Mouse (Mus musculus): ENCODE results near the gene Dclk1. TPM values are rescaled to one million over a fixed set of nuclear protein-coding genes. Genes with fewer than 3 reads are reported as not detected.

Dclk1 gene
- polyA plus RNA-seq, 1 experiment = 70.4 TPM

DNA sequence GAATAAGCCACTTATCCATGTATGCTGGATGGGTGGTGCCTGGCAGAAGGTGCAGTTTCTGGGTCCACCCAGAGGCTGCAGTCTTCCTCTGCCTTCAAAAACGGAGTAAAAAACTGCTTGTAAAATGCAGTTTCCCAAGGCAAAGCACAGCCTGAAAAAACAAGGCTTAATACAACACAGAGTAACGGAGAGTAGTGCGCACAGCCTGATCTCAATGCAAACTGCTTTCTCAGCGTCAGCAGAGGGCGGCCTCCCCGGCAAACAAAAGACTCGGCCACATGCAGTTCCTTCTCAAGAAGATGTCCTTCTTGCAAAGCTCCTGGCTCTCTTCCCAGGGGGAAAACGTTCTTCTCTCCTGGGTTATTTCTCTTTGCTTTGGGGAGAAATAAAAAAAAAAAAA, 300.1 kb downstream of the Dclk1 start:
- Histone ChIP-seq H3K79me2 (ENCODE audit: control insufficient read depth, insufficient read depth) (no peaks in the 10 kb centered on the region), H3K27me3 (ENCODE audit: control insufficient read depth, insufficient read depth, insufficient read length) (no peaks in the 10 kb centered on the region), H3ac (ENCODE audit: control insufficient read depth, insufficient read length) (no peak overlapping the region), H3K4me2 (ENCODE audit: low read depth) (no peak overlapping the region), H3K4me3 (no peak overlapping the region), H3K36me3 (ENCODE audit: control insufficient read depth, insufficient read depth) (no peaks in the 10 kb centered on the region)
- no peak for TF ChIP-seq REST (IDR thresholded peaks at IDR 0.05; ENCODE audit: insufficient read depth, insufficient read length)
- TF ChIP-seq POLR2AphosphoS2 (IDR thresholded peaks at IDR 0.05; ENCODE audit: insufficient read length, low read depth) = no peak
- TF ChIP-seq E2F4 (IDR thresholded peaks at IDR 0.05; ENCODE audit: insufficient read depth) = no peak
- no peak for TF ChIP-seq TCF12 (IDR thresholded peaks at IDR 0.05; ENCODE audit: insufficient read depth, poor library complexity, severe bottlenecking)
- no peak for TF ChIP-seq POLR2A (IDR thresholded peaks at IDR 0.05; ENCODE audit: insufficient read length, low read depth)
- no peak for TF ChIP-seq SRF (IDR thresholded peaks at IDR 0.05; ENCODE audit: control insufficient read depth, insufficient read length, low read depth)
- TF ChIP-seq MAX (IDR thresholded peaks at IDR 0.05; ENCODE audit: low read depth) = no peak
- TF ChIP-seq MYOD1 (IDR thresholded peaks at IDR 0.05; ENCODE audit: control insufficient read depth in 1 of 3, insufficient read length in 2 of 3, low read depth in 2 of 3) = no peak
- TF ChIP-seq USF1 (IDR thresholded peaks at IDR 0.05; ENCODE audit: low read depth) = no peak
- no peak for TF ChIP-seq MYOG (IDR thresholded peaks at IDR 0.05; ENCODE audit: control insufficient read depth in 1 of 3, insufficient read depth in 1 of 3, insufficient read length in 2 of 3, low read depth in 2 of 3)
- TF ChIP-seq TCF3 (IDR thresholded peaks at IDR 0.05; ENCODE audit: insufficient read length, low read depth) = no peak
- TF ChIP-seq CEBPB (IDR thresholded peaks at IDR 0.05; ENCODE audit: insufficient read depth, poor library complexity, severe bottlenecking) = no peak

DNA sequence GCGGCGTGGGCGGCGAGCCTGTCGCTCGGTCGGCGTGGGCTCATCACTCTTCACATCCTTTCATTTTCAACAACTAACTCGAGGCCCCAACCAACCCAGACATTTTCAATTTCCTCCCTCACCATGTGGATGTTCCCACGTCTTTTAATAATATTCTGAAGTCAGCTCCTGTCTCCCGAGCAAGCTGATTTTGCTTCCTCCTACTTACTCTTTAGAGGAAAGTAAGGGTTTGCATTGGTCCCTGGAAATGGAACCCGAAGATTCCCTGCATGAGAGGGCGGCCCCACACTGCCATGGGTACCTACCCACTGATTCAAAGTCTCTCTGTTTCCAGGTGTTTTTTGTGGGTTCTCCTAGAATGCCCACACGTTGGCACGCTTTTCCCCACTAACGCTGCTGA, 300.8 kb downstream of the Dclk1 start:
- Histone ChIP-seq H3K36me3 (ENCODE audit: control insufficient read depth, insufficient read depth) (no peaks in the 10 kb centered on the region), H3K4me3 (no peak overlapping the region), H3K4me2 (ENCODE audit: low read depth) (no peak overlapping the region), H3K27me3 (ENCODE audit: control insufficient read depth, insufficient read depth, insufficient read length) (no peaks in the 10 kb centered on the region), H3K79me2 (ENCODE audit: control insufficient read depth, insufficient read depth) (no peaks in the 10 kb centered on the region), H3ac (ENCODE audit: control insufficient read depth, insufficient read length) (no peak overlapping the region)
- no peak for TF ChIP-seq USF1 (IDR thresholded peaks at IDR 0.05; ENCODE audit: low read depth)
- TF ChIP-seq CEBPB (IDR thresholded peaks at IDR 0.05; ENCODE audit: insufficient read depth, poor library complexity, severe bottlenecking) = no peak
- no peak for TF ChIP-seq POLR2A (IDR thresholded peaks at IDR 0.05; ENCODE audit: insufficient read length, low read depth)
- TF ChIP-seq TCF3 (IDR thresholded peaks at IDR 0.05; ENCODE audit: insufficient read length, low read depth) = no peak
- TF ChIP-seq MAX (IDR thresholded peaks at IDR 0.05; ENCODE audit: low read depth) = no peak
- TF ChIP-seq MYOD1 (IDR thresholded peaks at IDR 0.05; ENCODE audit: control insufficient read depth in 1 of 3, insufficient read length in 2 of 3, low read depth in 2 of 3) = no peak
- TF ChIP-seq POLR2AphosphoS2 (IDR thresholded peaks at IDR 0.05; ENCODE audit: insufficient read length, low read depth) = no peak
- TF ChIP-seq E2F4 (IDR thresholded peaks at IDR 0.05; ENCODE audit: insufficient read depth) = no peak
- no peak for TF ChIP-seq REST (IDR thresholded peaks at IDR 0.05; ENCODE audit: insufficient read depth, insufficient read length)
- no peak for TF ChIP-seq MYOG (IDR thresholded peaks at IDR 0.05; ENCODE audit: control insufficient read depth in 1 of 3, insufficient read depth in 1 of 3, insufficient read length in 2 of 3, low read depth in 2 of 3)
- TF ChIP-seq TCF12 (IDR thresholded peaks at IDR 0.05; ENCODE audit: insufficient read depth, poor library complexity, severe bottlenecking) = no peak
- no peak for TF ChIP-seq SRF (IDR thresholded peaks at IDR 0.05; ENCODE audit: control insufficient read depth, insufficient read length, low read depth)

DNA sequence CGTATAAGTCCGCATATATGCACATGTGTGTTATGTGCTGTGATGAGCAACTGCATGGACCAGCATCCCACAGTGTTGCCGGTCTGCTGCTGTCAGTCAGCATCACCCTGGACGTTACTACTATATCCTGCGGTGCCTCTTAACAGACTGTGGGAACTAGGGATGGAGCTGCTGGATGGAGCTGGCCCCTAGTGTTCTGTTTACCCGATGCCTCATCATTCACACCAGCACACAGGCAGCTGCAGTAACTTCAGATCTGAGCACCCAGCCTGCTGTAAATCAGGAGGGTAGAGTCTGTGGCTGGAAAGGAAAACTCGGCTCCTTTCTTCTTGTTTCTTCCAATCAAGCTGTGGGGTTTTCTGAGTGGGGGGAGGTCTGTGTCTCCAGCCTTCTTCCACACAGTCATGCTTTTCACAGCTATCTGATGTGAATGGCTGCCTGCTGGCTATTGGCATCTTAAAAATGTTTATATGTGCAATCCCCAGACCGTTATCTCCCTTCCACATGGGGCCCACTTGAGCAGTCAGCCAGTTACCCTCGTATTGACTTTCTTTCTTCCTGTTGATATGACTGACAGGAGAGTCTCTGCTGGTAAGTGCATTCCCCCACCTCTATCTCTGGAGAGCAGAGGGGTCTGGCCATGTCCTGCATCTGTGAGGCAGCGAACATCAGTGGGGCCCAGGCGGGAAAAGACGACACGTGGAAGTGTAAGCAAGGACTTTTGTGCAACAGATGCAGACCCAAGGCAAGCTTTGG, 301.9 kb downstream of the Dclk1 start:
- no peaks in the 10 kb centered on the region for H3K79me2 ChIP-seq (ENCODE audit: control insufficient read depth, insufficient read depth)
- H3K4me3 ChIP-seq = no peak overlapping the region
- H3K36me3 ChIP-seq (ENCODE audit: control insufficient read depth, insufficient read depth) = no peaks in the 10 kb centered on the region
- H3ac ChIP-seq (ENCODE audit: control insufficient read depth, insufficient read length) = no peak overlapping the region
- TF ChIP-seq REST (IDR thresholded peaks at IDR 0.05; ENCODE audit: insufficient read depth, insufficient read length) (no peak), TCF3 (IDR thresholded peaks at IDR 0.05; ENCODE audit: insufficient read length, low read depth) (no peak), SRF (IDR thresholded peaks at IDR 0.05; ENCODE audit: control insufficient read depth, insufficient read length, low read depth) (no peak), TCF12 (IDR thresholded peaks at IDR 0.05; ENCODE audit: insufficient read depth, poor library complexity, severe bottlenecking) (no peak), MYOG (IDR thresholded peaks at IDR 0.05; ENCODE audit: control insufficient read depth in 1 of 3, insufficient read depth in 1 of 3, insufficient read length in 2 of 3, low read depth in 2 of 3) (no peak), MAX (IDR thresholded peaks at IDR 0.05; ENCODE audit: low read depth) (no peak), POLR2A (IDR thresholded peaks at IDR 0.05; ENCODE audit: insufficient read length, low read depth) (no peak), MYOD1 (IDR thresholded peaks at IDR 0.05; ENCODE audit: control insufficient read depth in 1 of 3, insufficient read length in 2 of 3, low read depth in 2 of 3) (no peak)
- H3K4me2 ChIP-seq (ENCODE audit: low read depth) = no peak overlapping the region
- H3K27me3 ChIP-seq (ENCODE audit: control insufficient read depth, insufficient read depth, insufficient read length) = no peaks in the 10 kb centered on the region

DNA sequence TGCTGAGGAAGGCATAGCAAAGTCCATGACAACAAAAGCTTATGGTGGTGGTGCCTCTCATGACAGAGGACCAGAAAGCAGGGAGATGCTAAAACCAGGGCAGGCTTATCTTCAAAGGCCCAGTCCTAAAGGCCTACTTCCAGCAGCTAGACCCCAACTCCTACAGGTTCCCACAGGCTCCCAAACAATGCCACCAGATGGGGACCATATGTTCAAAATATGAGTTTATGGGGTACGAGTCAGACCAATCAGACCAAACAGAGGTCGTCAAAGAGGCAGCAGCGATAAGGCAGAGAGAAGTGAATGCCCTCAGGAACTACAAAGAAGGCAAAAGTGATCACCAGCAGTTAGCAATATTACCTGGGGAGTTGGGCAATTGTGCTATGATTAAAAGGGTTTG, 303.1 kb downstream of the Dclk1 start:
- no peaks in the 10 kb centered on the region for H3K36me3 ChIP-seq (ENCODE audit: control insufficient read depth, insufficient read depth)
- H3ac ChIP-seq (ENCODE audit: control insufficient read depth, insufficient read length) = no peak overlapping the region
- H3K79me2 ChIP-seq (ENCODE audit: control insufficient read depth, insufficient read depth) = no peaks in the 10 kb centered on the region
- TF ChIP-seq MAX (IDR thresholded peaks at IDR 0.05; ENCODE audit: low read depth) (no peak), TCF12 (IDR thresholded peaks at IDR 0.05; ENCODE audit: insufficient read depth, poor library complexity, severe bottlenecking) (no peak), POLR2A (IDR thresholded peaks at IDR 0.05; ENCODE audit: insufficient read length, low read depth) (no peak), USF1 (IDR thresholded peaks at IDR 0.05; ENCODE audit: low read depth) (no peak), MYOD1 (IDR thresholded peaks at IDR 0.05; ENCODE audit: control insufficient read depth in 1 of 3, insufficient read length in 2 of 3, low read depth in 2 of 3) (no peak), TCF3 (IDR thresholded peaks at IDR 0.05; ENCODE audit: insufficient read length, low read depth) (no peak), REST (IDR thresholded peaks at IDR 0.05; ENCODE audit: insufficient read depth, insufficient read length) (no peak), POLR2AphosphoS2 (IDR thresholded peaks at IDR 0.05; ENCODE audit: insufficient read length, low read depth) (no peak), CEBPB (IDR thresholded peaks at IDR 0.05; ENCODE audit: insufficient read depth, poor library complexity, severe bottlenecking) (no peak), MYOG (IDR thresholded peaks at IDR 0.05; ENCODE audit: control insufficient read depth in 1 of 3, insufficient read depth in 1 of 3, insufficient read length in 2 of 3, low read depth in 2 of 3) (no peak), E2F4 (IDR thresholded peaks at IDR 0.05; ENCODE audit: insufficient read depth) (no peak), SRF (IDR thresholded peaks at IDR 0.05; ENCODE audit: control insufficient read depth, insufficient read length, low read depth) (no peak)
- H3K4me3 ChIP-seq = no peak overlapping the region
- H3K27me3 ChIP-seq (ENCODE audit: control insufficient read depth, insufficient read depth, insufficient read length) = no peaks in the 10 kb centered on the region
- no peak overlapping the region for H3K4me2 ChIP-seq (ENCODE audit: low read depth)

All from myocyte (in vitro differentiated cells).